Mouse (Mus musculus) layer of hippocampus, postnatal 25 days (tissue): ENCODE measurements around the gene Teddm1a. TPM values are rescaled to one million over a fixed set of nuclear protein-coding genes. Genes with fewer than 3 reads are reported as not detected.
A peak's percentile ranks its signal among the peaks of the same experiment; 100 is the strongest.
"Not testable (repeated sequence)": the region's sequence is repeated elsewhere in the genome, so short reads cannot be mapped to it uniquely, and the experiment has no call there.

Source experiments
- DNase-seq, 2 experiments: peaks; one replicate each; pipeline ENCODE4 v3.0.0; 2022; ENCODE audit warnings: mixed read lengths in 2 of 2, low spot score in 1 of 2; ENCODE audit errors: extremely low spot score in 1 of 2
- total RNA-seq, 2 experiments: library from RNA; stranded (reverse); gene quantifications; 2 replicates each; pipeline ENCODE4 v1.2.3; 2021

Gene Teddm1a
- not detected for total RNA-seq

GRCm38 (mm10) chr1:153891442-153891841 lies at the start of gene Teddm1a:
TSS of gene Teddm1a (plus strand) at chr1:153891742.
- no peak for DNase-seq

DNA sequence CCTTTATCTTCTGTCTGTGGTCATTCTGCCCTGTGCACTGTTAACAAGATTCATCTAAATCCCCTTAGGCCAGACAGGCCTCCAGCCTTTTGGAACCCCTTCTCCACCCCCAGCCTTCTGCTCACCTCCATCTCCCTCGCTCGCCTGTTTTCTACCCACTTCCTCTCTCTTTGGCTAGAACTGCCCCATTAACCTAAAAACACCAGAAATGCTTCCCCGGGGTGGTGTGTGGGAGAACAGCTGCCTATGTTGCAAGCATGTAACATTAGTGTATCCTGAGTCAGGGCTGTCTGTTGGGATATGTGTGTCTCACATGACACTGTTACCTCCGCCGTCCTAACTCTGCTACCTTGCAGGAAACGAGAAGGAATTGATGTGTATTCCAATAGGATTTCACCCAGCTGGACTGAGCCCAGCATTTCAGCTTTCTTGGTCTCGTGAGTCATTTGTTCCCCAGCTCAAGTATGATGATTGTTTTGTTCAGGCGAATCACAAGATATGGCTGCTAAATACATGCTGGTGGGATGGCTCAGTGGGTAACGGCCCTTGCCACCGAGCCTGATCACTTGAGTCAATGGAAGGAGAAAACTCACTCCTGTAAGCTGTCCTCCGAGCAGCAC lies 49.3 kb upstream of the Teddm1a start:
- no peak for DNase-seq

DNA sequence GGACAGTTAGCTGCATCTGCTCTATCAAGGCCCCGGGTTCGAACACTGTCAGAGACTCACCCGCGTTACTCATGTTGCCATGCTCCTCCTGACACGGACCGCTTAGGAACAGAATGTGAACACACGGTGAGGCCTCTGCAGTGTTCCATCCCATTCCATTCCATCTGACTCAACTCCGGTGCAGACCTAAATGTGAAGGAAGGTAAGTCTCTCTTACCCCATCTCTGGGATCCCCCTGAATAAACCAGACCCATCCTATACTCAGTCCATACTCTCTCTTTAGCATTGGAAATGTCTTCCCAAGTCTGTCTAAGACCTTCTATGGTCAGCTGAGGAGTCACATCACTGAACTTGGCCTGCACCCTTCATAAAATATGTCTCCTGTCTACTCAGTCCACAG lies 47.5 kb upstream of the Teddm1a start, which contains the start of gene Rgsl1:
Rgsl1 (minus strand) TSS at position 101 of the 400 bp plus-strand sequence.
- no peak for DNase-seq

GRCm38 (mm10) chr1:153846420-153846819 lies 45.1 kb upstream of the Teddm1a start:
- no peak for DNase-seq

GRCm38 (mm10) chr1:153846867-153847266 lies 44.7 kb upstream of the Teddm1a start:
- no peak for DNase-seq

DNA sequence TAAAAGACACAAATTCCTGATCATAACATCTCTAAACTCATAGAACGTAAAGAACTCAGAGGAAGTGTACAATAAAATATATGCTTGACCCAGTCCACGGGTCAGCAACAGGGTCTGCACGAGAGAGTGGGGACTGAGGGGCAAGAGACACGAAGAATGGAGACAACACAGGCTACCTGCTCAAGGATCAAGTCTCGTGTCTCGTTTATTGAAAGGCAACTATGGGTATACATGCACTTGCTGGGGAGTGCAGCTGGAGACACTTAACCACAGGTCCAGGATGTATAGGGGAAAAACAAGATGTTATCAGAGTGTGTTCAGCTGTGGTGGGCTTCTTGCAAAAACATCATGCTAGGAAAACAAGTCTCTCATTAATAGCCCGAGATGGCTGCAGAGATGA lies 38.8 kb upstream of the Teddm1a start:
- not testable (repeated sequence) for DNase-seq

- no peak for DNase-seq
Measured at GRCm38 (mm10) chr1:153855946-153856345, 35.6 kb upstream of the Teddm1a start.

- no peak for DNase-seq
Measured at GRCm38 (mm10) chr1:153874045-153874444, 17.5 kb upstream of the Teddm1a start, which contains the start of gene Teddm1b. TSS of gene Teddm1b (plus strand) at chr1:153874345.

GRCm38 (mm10) chr1:153880391-153880790 lies 11.2 kb upstream of the Teddm1a start:
- DNase-seq, result not testable (repeated sequence)

GRCm38 (mm10) chr1:153886024-153886633 lies 5.4 kb upstream of the Teddm1a start:
- DNase-seq, result no peak

DNA sequence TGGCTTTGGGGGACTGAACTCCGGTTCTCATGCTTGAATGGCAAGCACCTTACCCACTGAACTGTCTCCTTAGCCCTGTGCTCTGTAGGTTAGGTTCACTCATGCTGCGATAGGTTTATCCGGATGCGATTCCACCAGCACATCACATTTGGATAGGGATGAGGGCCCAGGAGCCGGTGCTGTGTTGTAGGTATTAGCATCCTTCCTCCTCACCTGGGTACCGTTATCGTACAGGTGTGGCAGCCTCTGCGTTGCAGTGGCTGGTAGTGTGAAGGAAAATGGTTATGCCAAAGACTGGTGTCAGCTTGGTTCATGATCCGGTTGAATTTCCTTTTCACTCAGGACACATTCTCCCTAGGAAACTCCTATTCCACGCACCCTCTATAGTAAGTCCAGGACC lies 1.4 kb upstream of the Teddm1a start:
- DNase-seq, result no peak

DNA sequence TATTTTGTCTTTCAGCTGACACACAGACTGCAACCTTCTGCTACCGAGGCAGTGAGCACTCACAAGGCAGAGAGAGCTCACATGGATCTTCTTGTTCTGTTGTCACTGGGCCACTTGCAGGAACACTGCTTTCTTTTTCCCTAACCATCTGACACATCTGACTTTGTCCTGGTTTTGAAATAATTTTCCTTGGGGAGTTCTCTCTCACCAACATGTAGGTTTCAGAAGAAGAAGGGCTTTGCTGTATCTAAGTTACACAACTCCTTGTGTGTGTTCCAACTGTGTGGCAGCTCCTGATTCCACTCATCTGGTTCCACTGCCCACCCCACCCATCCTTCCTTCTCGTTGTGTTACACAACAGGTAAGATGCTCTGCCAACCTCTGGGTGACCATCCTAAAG lies 2.2 kb downstream of the Teddm1a start:
- no peak for DNase-seq

DNA sequence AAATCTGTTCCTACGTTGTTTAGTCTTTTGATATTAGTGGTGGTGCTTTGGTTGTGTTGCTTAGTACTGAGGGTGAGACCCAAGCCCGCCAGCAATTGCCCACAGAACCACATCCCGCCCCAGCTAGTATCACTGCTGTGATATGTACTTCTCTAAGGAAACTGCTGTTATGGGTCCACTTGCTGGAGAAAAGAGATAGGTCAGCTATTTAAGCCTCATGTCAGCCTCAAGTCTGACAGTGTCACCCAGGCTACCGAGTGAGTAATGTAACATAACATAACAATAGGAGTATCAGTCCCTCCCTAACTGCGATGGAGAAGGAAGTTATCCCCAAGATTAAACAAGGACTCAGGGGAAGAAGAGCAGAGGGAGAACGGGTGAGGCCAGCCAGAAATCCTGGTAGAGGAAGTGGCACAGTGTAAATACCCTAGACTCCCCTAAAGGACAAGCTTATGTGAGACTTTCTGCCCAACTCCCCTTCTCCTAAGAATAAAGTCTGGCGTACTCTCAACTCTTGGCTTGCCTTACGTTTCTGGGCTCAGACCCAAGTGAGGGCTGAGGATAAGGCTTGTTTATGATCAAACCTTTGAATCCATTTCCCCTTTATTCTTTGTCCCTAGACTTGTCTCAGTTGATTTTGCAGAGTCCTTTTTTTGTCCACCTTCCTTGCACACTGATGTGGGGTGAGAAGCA lies 2.8 kb downstream of the Teddm1a start:
- no peak for DNase-seq

GRCm38 (mm10) chr1:153894979-153895378 lies 3.4 kb downstream of the Teddm1a start:
- DNase-seq, result peak; percentile 61 to 75

DNA sequence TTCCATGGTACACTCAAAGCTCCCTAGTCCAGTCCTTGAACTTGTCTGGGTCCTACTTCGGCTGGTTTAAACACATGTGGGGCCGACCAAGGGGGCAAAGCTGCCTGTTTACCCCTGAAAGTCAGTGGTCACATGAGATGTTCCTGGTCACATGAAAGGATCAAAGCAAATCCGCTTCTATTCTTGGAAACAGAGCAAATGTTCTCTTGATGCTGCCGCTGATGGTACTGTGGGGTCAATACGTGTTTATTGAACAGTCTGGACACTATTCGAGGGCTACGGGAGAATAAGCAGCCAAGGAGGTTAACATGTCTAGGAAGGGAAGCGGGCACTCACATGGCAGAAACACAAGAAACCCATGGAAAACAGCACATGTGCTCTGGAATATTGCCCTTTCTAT lies 5.7 kb downstream of the Teddm1a start:
- no peak for DNase-seq

DNA sequence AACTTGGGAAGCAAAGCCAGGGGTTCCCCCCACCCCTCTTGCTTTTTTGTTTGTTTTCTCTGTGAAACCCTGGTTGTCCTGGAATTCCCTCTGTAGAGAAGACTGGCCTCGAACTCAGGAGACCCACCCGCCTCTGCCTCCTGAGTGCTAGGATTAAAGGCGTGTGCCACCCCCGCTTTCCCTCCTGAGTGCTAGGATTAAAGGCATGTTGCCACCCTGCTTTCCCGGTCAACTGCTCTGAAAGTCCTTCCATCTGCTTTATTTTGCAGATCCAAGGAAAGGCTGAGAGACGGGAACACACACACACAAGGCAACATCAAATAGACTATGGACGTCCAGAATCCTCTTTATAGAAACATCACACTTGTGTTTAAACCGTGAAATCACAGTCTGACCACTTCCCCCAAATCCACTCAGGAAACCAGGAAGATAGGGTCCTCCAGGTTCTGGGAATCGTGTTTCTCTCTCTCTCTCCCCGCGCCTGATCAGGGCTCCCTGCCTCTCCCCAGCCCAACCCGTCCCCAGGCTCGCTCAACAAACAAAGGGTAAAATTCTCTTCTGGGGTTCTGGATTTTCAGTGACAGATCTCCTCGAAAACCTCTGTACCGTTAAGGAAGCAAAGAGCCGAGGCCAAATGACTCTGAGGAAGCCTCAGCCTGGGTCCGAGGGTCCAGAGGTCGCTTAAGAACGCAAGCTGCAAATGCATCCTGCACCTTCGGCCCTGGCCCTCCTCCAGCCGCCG lies 7.6 kb downstream of the Teddm1a start:
- DNase-seq, result no peak

DNA sequence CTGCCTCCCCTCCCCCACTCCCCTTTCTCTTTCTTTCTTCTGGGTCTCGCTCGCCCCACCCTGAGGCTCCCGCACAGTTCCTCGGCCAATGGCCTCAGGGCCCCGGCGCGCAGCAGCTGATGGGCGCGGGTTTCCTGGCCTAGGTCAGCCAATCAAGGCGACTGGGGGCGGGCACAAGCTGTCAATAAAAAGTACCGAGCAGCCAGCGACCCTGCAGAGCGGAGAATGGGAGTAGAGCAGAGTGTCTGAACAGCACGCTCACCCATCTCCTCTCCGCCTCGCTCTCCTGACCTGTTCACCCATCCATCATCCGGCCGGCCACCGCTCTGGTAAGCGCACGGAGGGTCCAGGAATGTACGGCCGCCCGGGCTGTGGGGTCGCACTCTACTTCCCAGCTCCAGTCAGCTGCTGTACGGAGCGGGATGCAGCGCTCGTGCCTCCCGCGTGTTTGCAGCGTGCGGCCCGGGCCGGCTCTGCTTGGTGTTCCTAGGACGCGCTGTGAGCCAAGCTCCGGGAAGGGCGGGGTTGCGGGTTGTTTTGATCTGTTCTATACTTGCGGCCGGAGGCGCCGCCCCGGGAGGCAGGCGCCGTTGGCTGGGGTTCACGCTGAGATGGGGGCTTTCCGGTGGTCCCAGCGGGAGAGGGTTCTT lies 8.3 kb downstream of the Teddm1a start, which contains the start of the genes Glul and Teddm2:
Glul (plus strand) TSS at position 214 of the 650 bp plus-strand sequence.
Teddm2 (minus strand) TSS at position 498 of the 650 bp plus-strand sequence.
- DNase-seq, result peak; percentile 81 to 84

GRCm38 (mm10) chr1:153900381-153900780 lies 8.8 kb downstream of the Teddm1a start:
- peak in 1 of 2 experiments; percentile 36 for DNase-seq

GRCm38 (mm10) chr1:153900860-153901730 lies 9.6 kb downstream of the Teddm1a start:
- no peak for DNase-seq
